Mouse (Mus musculus): ENCODE results near the gene Hist1h3g.
A peak's percentile ranks its signal among the peaks of the same experiment; 100 is the strongest.
"Not testable (repeated sequence)": the region's sequence is repeated elsewhere in the genome, so short reads cannot be mapped to it uniquely, and the experiment has no call there.

Hist1h3g gene

GRCm38 (mm10) chr13:23574546-23575170 lies 39.4 kb downstream of the Hist1h3g start:
- not testable (repeated sequence) for ATAC-seq (ENCODE audit: insufficient number of reproducible peaks, low FRiP score, low TSS enrichment)

GRCm38 (mm10) chr13:23575271-23575851 lies 40.1 kb downstream of the Hist1h3g start, which contains the start of gene Hist1h3d:
TSS of gene Hist1h3d (plus strand) at chr13:23575763.
- no peak for ATAC-seq (ENCODE audit: insufficient number of reproducible peaks, low FRiP score, low TSS enrichment)

GRCm38 (mm10) chr13:23575864-23576313 lies 40.7 kb downstream of the Hist1h3g start:
- not testable (repeated sequence) for ATAC-seq (ENCODE audit: insufficient number of reproducible peaks, low FRiP score, low TSS enrichment)

- ATAC-seq (ENCODE audit: insufficient number of reproducible peaks, low FRiP score, low TSS enrichment): no peak
Measured at GRCm38 (mm10) chr13:23576351-23576881, 41.2 kb downstream of the Hist1h3g start.

- ATAC-seq (ENCODE audit: insufficient number of reproducible peaks, low FRiP score, low TSS enrichment): no peak
Measured at GRCm38 (mm10) chr13:23576906-23577639, 41.9 kb downstream of the Hist1h3g start.

- no peak for ATAC-seq (ENCODE audit: insufficient number of reproducible peaks, low FRiP score, low TSS enrichment)
Measured at GRCm38 (mm10) chr13:23577835-23578234, 42.6 kb downstream of the Hist1h3g start.

- peak; percentile 89 for ATAC-seq (ENCODE audit: insufficient number of reproducible peaks, low FRiP score, low TSS enrichment)
Measured at GRCm38 (mm10) chr13:23581408-23582218, 46.4 kb downstream of the Hist1h3g start, which contains the start of gene Hist1h4d. TSS of gene Hist1h4d (plus strand) at chr13:23581598.

- ATAC-seq (ENCODE audit: insufficient number of reproducible peaks, low FRiP score, low TSS enrichment): no peak
Measured at GRCm38 (mm10) chr13:23582219-23583056, 47.2 kb downstream of the Hist1h3g start.

GRCm38 (mm10) chr13:23583387-23584068 lies 48.3 kb downstream of the Hist1h3g start:
- ATAC-seq (ENCODE audit: insufficient number of reproducible peaks, low FRiP score, low TSS enrichment): no peak

- ATAC-seq (ENCODE audit: insufficient number of reproducible peaks, low FRiP score, low TSS enrichment): no peak
Measured at GRCm38 (mm10) chr13:23584331-23584730, 49.1 kb downstream of the Hist1h3g start.

GRCm38 (mm10) chr13:23585029-23585441 lies 49.8 kb downstream of the Hist1h3g start:
- ATAC-seq (ENCODE audit: insufficient number of reproducible peaks, low FRiP score, low TSS enrichment): no peak

All from cerebellum, adult (tissue).